Mouse (Mus musculus) CH12.LX (cell line): ENCODE measurements around the gene Six4.

Experiments used
- CHD1 ChIP-seq: IDR thresholded peaks from 2 replicates; pipeline ENCODE4 v1.6.1; 2012; ENCODE audit warnings: low read depth, low read length, improper control_type of control experiment, inconsistent platforms
- CHD2 ChIP-seq: IDR thresholded peaks from 2 replicates; pipeline ENCODE4 v1.6.1; 2011; ENCODE audit warnings: low read length, improper control_type of control experiment
- CTCF ChIP-seq, 2 experiments: IDR thresholded peaks in 1 of 2; conservative IDR thresholded peaks in 1 of 2; 2 replicates each; pipeline ENCODE4 v1.5.1; 2011 to 2012; ENCODE audit warnings: low read depth in 2 of 2, low read length in 2 of 2, improper control_type of control experiment in 1 of 2, inconsistent platforms in 1 of 2, mild to moderate bottlenecking in 1 of 2, moderate library complexity in 1 of 2
- E2F4 ChIP-seq: IDR thresholded peaks from 2 replicates; pipeline ENCODE4 v1.6.1; 2011; ENCODE audit warnings: low read depth, low read length, improper control_type of control experiment; ENCODE audit not compliant: insufficient replicate concordance
- ELF1 ChIP-seq: IDR thresholded peaks from 2 replicates; pipeline ENCODE4 v1.6.1; 2014; ENCODE audit warnings: low read depth, mild to moderate bottlenecking, inconsistent platforms, low read length, improper control_type of control experiment
- EP300 ChIP-seq: IDR thresholded peaks from 2 replicates; pipeline ENCODE4 v1.6.1; 2011; ENCODE audit warnings: low read length, improper control_type of control experiment
- ETS1 ChIP-seq: conservative IDR thresholded peaks from 2 replicates; pipeline ENCODE4 v1.6.1; 2012; ENCODE audit warnings: low read depth, mild to moderate bottlenecking, inconsistent platforms, low read length, improper control_type of control experiment, moderate library complexity
- HCFC1 ChIP-seq: IDR thresholded peaks from 2 replicates; pipeline ENCODE4 v1.6.1; 2012; ENCODE audit warnings: low read depth, mild to moderate bottlenecking, inconsistent platforms, low read length, improper control_type of control experiment
- POLR2A ChIP-seq: IDR thresholded peaks from 2 replicates; pipeline ENCODE4 v1.6.1; 2011; ENCODE audit warnings: low read depth, mild to moderate bottlenecking, improper control_type of control experiment, low read length
- UBTF ChIP-seq: IDR thresholded peaks from 2 replicates; pipeline ENCODE4 v1.6.1; 2012; ENCODE audit warnings: low read depth, mild to moderate bottlenecking, inconsistent platforms, low read length, improper control_type of control experiment, moderate library complexity
- ZNF384 ChIP-seq: IDR thresholded peaks from 2 replicates; pipeline ENCODE4 v1.6.1; 2012; ENCODE audit warnings: low read depth, low read length, improper control_type of control experiment, inconsistent platforms

DNA sequence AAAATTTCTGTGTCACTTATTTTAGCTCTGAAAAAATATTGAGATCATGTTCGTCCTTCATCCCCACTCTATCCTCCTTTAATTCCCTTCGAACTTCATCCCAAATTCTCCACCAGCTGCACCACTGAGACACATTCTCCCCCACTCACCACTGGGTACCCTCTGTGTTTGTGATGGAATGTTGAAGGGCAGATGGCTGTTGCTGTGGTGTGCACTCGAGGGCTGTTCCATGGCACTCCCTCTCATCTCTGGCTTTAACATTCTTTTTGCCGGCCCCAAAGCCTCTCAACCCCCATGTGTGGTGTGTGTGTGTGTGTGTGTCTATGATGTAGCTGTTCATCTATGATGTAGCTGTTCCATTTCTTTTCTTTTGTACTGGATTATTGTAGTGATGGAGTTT, 12.0 kb upstream of the Six4 start:
- no peak for TF ChIP-seq CTCF (conservative IDR thresholded peaks at IDR 0.05 in 1 of 2, IDR thresholded peaks at IDR 0.05 in 1 of 2; ENCODE audit: low read depth in 2 of 2, low read length in 2 of 2)
- TF ChIP-seq ETS1 = no peak
- TF ChIP-seq ZNF384 = no peak
- no peak for TF ChIP-seq POLR2A
- no peak for TF ChIP-seq CHD2
- no peak for TF ChIP-seq UBTF
- no peak for TF ChIP-seq EP300
- TF ChIP-seq CHD1 = no peak
- no peak for TF ChIP-seq E2F4
- no peak for TF ChIP-seq ELF1
- TF ChIP-seq HCFC1 = no peak
